Mouse (Mus musculus): Measurements from ENCODE around the gene Adat1.
"Not testable (repeated sequence)": the region's sequence is repeated elsewhere in the genome, so short reads cannot be mapped to it uniquely, and the experiment has no call there.

The Adat1 gene

GRCm38 (mm10) chr8:111940171-111941100, 51.7 kb downstream of the Adat1 start, which contains the start of gene Gabarapl2:
Gabarapl2 (plus strand) TSS chr8:111940703.
- intact Hi-C loops (cut with DNase I) = loop anchor here (5.0 kb wide), 1 partner anchor 52 kb away; the partner anchor contains the start of gene Adat1

GRCm38 (mm10) chr8:111939516-111940142, 52.5 kb downstream of the Adat1 start:
- intact Hi-C loops (cut with DNase I) = loop anchor here (5.0 kb wide), 1 partner anchor 53 kb away; the partner anchor contains the start of gene Adat1

- intact Hi-C loops (cut with DNase I) = not testable (repeated sequence)
These were observed 53.8 kb downstream of the Adat1 start for GRCm38 (mm10) chr8:111938076-111938985.

- intact Hi-C loops (cut with DNase I) = no loop called here
These were observed 54.9 kb downstream of the Adat1 start for GRCm38 (mm10) chr8:111937184-111937583.

- intact Hi-C loops (cut with DNase I) = no loop called here
These were observed 57.9 kb downstream of the Adat1 start for GRCm38 (mm10) chr8:111934201-111934600.

GRCm38 (mm10) chr8:111933348-111934076, 58.6 kb downstream of the Adat1 start, which contains the start of gene Tmem231:
Tmem231 (minus strand) TSS chr8:111933881.
- intact Hi-C loops (cut with DNase I) = no loop called here

- intact Hi-C loops (cut with DNase I) = no loop called here
These were observed 59.3 kb downstream of the Adat1 start for GRCm38 (mm10) chr8:111932580-111933336.

GRCm38 (mm10) chr8:111931721-111932120, 60.4 kb downstream of the Adat1 start:
- intact Hi-C loops (cut with DNase I) = no loop called here

- intact Hi-C loops (cut with DNase I) = no loop called here
These were observed 62.3 kb downstream of the Adat1 start for GRCm38 (mm10) chr8:111929648-111930344.

- intact Hi-C loops (cut with DNase I) = loop anchor here (5.0 kb wide), 1 partner anchor 43 kb away; no protein-coding TSS in a partner anchor
These were observed 67.1 kb downstream of the Adat1 start for GRCm38 (mm10) chr8:111924976-111925375.

- intact Hi-C loops (cut with DNase I) = loop anchor here (5.0 kb wide), 1 partner anchor 41 kb away; no protein-coding TSS in a partner anchor
These were observed 68.7 kb downstream of the Adat1 start for GRCm38 (mm10) chr8:111923383-111923804.

- intact Hi-C loops (cut with DNase I) = loop anchor here (5.0 kb wide), 1 partner anchor 39 kb away; no protein-coding TSS in a partner anchor
These were observed 71.1 kb downstream of the Adat1 start for GRCm38 (mm10) chr8:111920971-111921370.

GRCm38 (mm10) chr8:111919663-111920062, 72.4 kb downstream of the Adat1 start:
- intact Hi-C loops (cut with DNase I) = loop anchor here (5.0 kb wide), 1 partner anchor 37 kb away; no protein-coding TSS in a partner anchor
